Mouse (Mus musculus): ENCODE results near the gene Igf1.

DNA sequence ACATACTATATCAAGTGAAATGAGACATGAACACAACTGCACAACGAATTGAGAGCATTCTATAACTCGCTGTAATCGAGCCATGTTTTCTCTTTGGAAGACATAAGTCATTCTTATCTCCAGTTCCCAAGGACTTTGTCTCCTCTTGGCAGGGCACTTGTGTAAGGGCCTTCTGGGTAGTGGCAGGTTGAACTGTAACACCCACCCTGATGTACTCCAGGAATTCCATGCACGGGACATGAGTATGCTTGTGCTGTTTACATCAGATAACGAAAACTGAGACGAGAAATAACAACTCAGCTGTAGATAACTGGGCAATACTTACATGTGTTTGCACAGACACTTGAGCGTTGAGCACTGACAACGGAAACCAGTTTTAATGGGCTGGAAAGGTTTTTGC lies 8.4 kb downstream of the Igf1 start:
- no peak for TF ChIP-seq CTCF (conservative IDR thresholded peaks at IDR 0.05; ENCODE audit: low read length)
- no peak for TF ChIP-seq NANOG (IDR thresholded peaks at IDR 0.05; ENCODE audit: borderline replicate concordance, low read length)
- no peak for TF ChIP-seq POU5F1 (IDR thresholded peaks at IDR 0.05; ENCODE audit: borderline replicate concordance, low read length)

All from E14TG2a.4 (cell line).